9 mouse cellular contexts compared by ENCODE assay signal in the genomic region with DNA sequence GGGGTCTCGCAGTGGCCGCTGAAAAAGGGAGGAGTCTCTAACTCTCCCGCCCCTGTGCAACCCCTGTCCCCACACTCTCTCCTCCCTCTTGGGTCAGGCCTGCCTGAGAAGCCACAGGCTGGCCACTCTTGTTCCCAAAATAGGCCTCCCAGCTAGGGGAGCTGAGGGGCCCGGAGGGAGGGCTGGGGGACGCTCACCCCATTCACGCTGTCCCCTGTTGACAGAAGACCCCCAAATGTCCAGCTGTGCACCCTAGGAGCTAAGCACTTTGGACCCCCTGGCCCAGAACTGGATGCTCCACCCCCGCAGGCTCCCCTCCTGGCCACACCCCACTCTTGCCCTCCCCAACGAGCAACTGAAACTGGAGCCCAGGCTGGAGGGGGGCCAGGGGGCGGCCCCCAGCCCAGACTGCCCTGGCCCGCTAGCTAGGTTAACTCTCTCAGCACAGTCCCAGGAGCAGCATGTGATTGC. TPM values are rescaled to one million over a fixed set of nuclear protein-coding genes. Genes with fewer than 3 reads are reported as not detected.
DNase-seq lines count a peak whose midpoint lies in the region; ATAC-seq and TF ChIP-seq lines count a peak whose summit lies in the region.
"Had no signal": no experiment of that assay in that cellular context is flagged by ENCODE, and none has a peak within 500 bp of the region (broad histone marks: within the 10 kb centered on the region; RNA-seq: fewer than 3 reads in every experiment).

No protein-coding gene starts in this region.

- no peak overlapping the region for H3K27ac ChIP-seq in embryonic facial prominence, embryonic 11.5 days (replicated peaks; ENCODE audit: low read depth, low read length)
- peak overlapping the region; percentile 80 for H3K27ac ChIP-seq in limb, embryonic 10.5 days
- H3K27ac ChIP-seq in midbrain, postnatal 0 days (ENCODE audit: low read depth, low read length): no peak overlapping the region

- H3K4me1 ChIP-seq in embryonic facial prominence, embryonic 11.5 days (ENCODE audit: control insufficient read depth, insufficient read depth, low read length): peaks cover 17% of the 10 kb centered on the region
- H3K4me1 ChIP-seq in limb, embryonic 10.5 days: peaks cover 53% of the 10 kb centered on the region
- H3K4me1 ChIP-seq in midbrain, postnatal 0 days (ENCODE audit: insufficient read depth, low read length): peaks cover 6% of the 10 kb centered on the region; the same call in 1 of the 2 replicates

- intact Hi-C loops in left cerebral cortex, postnatal 4 days (cut with DNase I): no loop called here
- intact Hi-C loops in heart, postnatal 14 days (cut with DNase I): loop anchor here (5.0 kb wide), 1 partner anchor 117 kb away; no protein-coding TSS in a partner anchor

- 3% methylated on average over 10 of the region's 10 CpGs for WGBS in embryonic facial prominence, embryonic 11.5 days
- WGBS in limb, embryonic 10.5 days: 8% methylated on average over 10 of the region's 10 CpGs
- 12% methylated on average over 9 of the region's 10 CpGs for WGBS in midbrain, postnatal 0 days

- peak; percentile 71 for DNase-seq in left cerebral cortex, postnatal 4 days
- no peak for DNase-seq in left cerebral cortex, adult 9 months (ENCODE audit: low spot score in 2 of 2)
- peak; percentile 54 for DNase-seq in embryonic facial prominence, embryonic 11.5 days (ENCODE audit: low spot score)
- DNase-seq in heart, postnatal 14 days: peak; percentile 92 to 94
- peak; percentile 61 for DNase-seq in limb, embryonic 10.5 days (ENCODE audit: low spot score)
- DNase-seq in midbrain, postnatal 0 days (ENCODE audit: low spot score): peak; percentile 62
- peak; percentile 74 for DNase-seq in yolk sac, embryonic 10.5 days (ENCODE audit: low spot score)
- DNase-seq in frontal cortex, postnatal 14 days (ENCODE audit: low spot score in 2 of 2): no peak

- no peak overlapping the region for H3K4me3 ChIP-seq in embryonic facial prominence, embryonic 11.5 days (ENCODE audit: low read depth, low read length)
- H3K4me3 ChIP-seq in limb, embryonic 10.5 days: peak overlapping the region; percentile 35
- H3K4me3 ChIP-seq in midbrain, postnatal 0 days (ENCODE audit: low read depth, low read length): no peak overlapping the region

- H3K9me3 ChIP-seq in embryonic facial prominence, embryonic 11.5 days (replicated peaks; ENCODE audit: control insufficient read depth, low read length): no peaks in the 10 kb centered on the region
- no peaks in the 10 kb centered on the region for H3K9me3 ChIP-seq in limb, embryonic 10.5 days (replicated peaks)
- no peaks in the 10 kb centered on the region for H3K9me3 ChIP-seq in midbrain, postnatal 0 days (ENCODE audit: low read length)

- 0 out of 2 replicates have a peak overlapping the region, but pooled peaks have one; percentile 15 for H3K9ac ChIP-seq in embryonic facial prominence, embryonic 11.5 days (replicated peaks; ENCODE audit: low read length)
- H3K9ac ChIP-seq in midbrain, postnatal 0 days (replicated peaks; ENCODE audit: low read length, poor library complexity, severe bottlenecking): no peak overlapping the region

- no peaks in the 10 kb centered on the region for H3K36me3 ChIP-seq in embryonic facial prominence, embryonic 11.5 days (replicated peaks; ENCODE audit: control insufficient read depth, insufficient read depth, low read depth, low read length)
- H3K36me3 ChIP-seq in limb, embryonic 10.5 days: no peaks in the 10 kb centered on the region
- H3K36me3 ChIP-seq in midbrain, postnatal 0 days (ENCODE audit: insufficient read depth, low read length): no peaks in the 10 kb centered on the region

- 0 out of 2 replicates have a peak overlapping the region, but pooled peaks have one; percentile 4 for H3K4me2 ChIP-seq in embryonic facial prominence, embryonic 11.5 days (ENCODE audit: low read depth, low read length)
- H3K4me2 ChIP-seq in midbrain, postnatal 0 days (ENCODE audit: low read depth, low read length, poor library complexity, severe bottlenecking): peak overlapping the region; percentile 7; the same call in 1 of the 2 replicates

- ATAC-seq in embryonic facial prominence, embryonic 11.5 days (replicated peaks; ENCODE audit: insufficient number of reproducible peaks, low FRiP score, low TSS enrichment, low read depth): peak; percentile 41; the same call in 1 of the 2 replicates
- 0 out of 2 replicates have a peak, but pooled peaks have one; percentile 21 for ATAC-seq in midbrain, postnatal 0 days (ENCODE audit: low FRiP score)

- no peak for TF ChIP-seq CTCF in midbrain, postnatal 0 days (IDR thresholded peaks at IDR 0.05)

- H3K27me3 ChIP-seq in embryonic facial prominence, embryonic 11.5 days (ENCODE audit: control insufficient read depth, insufficient read depth, low read length): peaks cover 38% of the 10 kb centered on the region
- peaks cover 48% of the 10 kb centered on the region for H3K27me3 ChIP-seq in limb, embryonic 10.5 days (ENCODE audit: low read depth, poor library complexity, severe bottlenecking)
- H3K27me3 ChIP-seq in midbrain, postnatal 0 days (ENCODE audit: insufficient read depth, low read length): peaks cover 14% of the 10 kb centered on the region

RNA-seq across cellular contexts. Expression of gene Fxyd1, which starts 1.6 kb away (rescaled TPM):
- 1 to 10 TPM; 8.4 to 8.7 TPM for total RNA-seq in left cerebral cortex, postnatal 4 days (2021)
- 11.8 and 12.0 TPM in 2 replicates for polyA plus RNA-seq in embryonic facial prominence, embryonic 11.5 days (2014; fragmentation: Nextera tagmentation; extraction: Ambion mirVana)
- 100 to 1,000 TPM; 712 to 747 TPM for total RNA-seq in heart, postnatal 14 days (2021)
- 6.2 and 7.7 TPM in 2 replicates for polyA plus RNA-seq in limb, embryonic 10.5 days (2016; fragmentation: Nextera tagmentation; extraction: Ambion mirVana)
- total RNA-seq in midbrain, postnatal 0 days (2014; rRNA removed): 7.0 and 7.4 TPM in 2 replicates
- 20.4 and 22.2 TPM in 2 replicates for polyA plus RNA-seq in midbrain, postnatal 0 days (2015; fragmentation: Nextera tagmentation; extraction: Ambion mirVana)

RNA-seq across cellular contexts. Expression of gene Lgi4, which starts 3.8 kb away (rescaled TPM):
- total RNA-seq in left cerebral cortex, postnatal 4 days (2021): 1 to 10 TPM; 2.4 to 2.7 TPM
- 1.2 and 1.5 TPM in 2 replicates for polyA plus RNA-seq in embryonic facial prominence, embryonic 11.5 days (2014; fragmentation: Nextera tagmentation; extraction: Ambion mirVana)
- total RNA-seq in heart, postnatal 14 days (2021): 1 to 10 TPM; 2.8 to 3.5 TPM
- 0.13 and 0.16 TPM in 2 replicates for polyA plus RNA-seq in limb, embryonic 10.5 days (2016; fragmentation: Nextera tagmentation; extraction: Ambion mirVana)
- 1.2 and 1.3 TPM in 2 replicates for total RNA-seq in midbrain, postnatal 0 days (2014; rRNA removed)
- polyA plus RNA-seq in midbrain, postnatal 0 days (2015; fragmentation: Nextera tagmentation; extraction: Ambion mirVana): 0.56 and 0.81 TPM in 2 replicates

RNA-seq across cellular contexts. Expression of gene Fxyd7, which starts 4.1 kb away (rescaled TPM):
- 100 to 1,000 TPM; 108 to 159 TPM for total RNA-seq in left cerebral cortex, postnatal 4 days (2021)
- 8.7 and 11.2 TPM in 2 replicates for polyA plus RNA-seq in embryonic facial prominence, embryonic 11.5 days (2014; fragmentation: Nextera tagmentation; extraction: Ambion mirVana)
- 1 to 10 TPM; 1.1 to 1.3 TPM for total RNA-seq in heart, postnatal 14 days (2021)
- polyA plus RNA-seq in limb, embryonic 10.5 days (2016; fragmentation: Nextera tagmentation; extraction: Ambion mirVana): 0.30 and 1.3 TPM in 2 replicates
- total RNA-seq in midbrain, postnatal 0 days (2014; rRNA removed): 189 and 285 TPM in 2 replicates
- polyA plus RNA-seq in midbrain, postnatal 0 days (2015; fragmentation: Nextera tagmentation; extraction: Ambion mirVana): 455 and 516 TPM in 2 replicates

RNA-seq across cellular contexts. Expression of gene Fxyd5, which starts 13.1 kb away (rescaled TPM):
- 10 to 100 TPM; 23.5 to 25.4 TPM for total RNA-seq in left cerebral cortex, postnatal 4 days (2021)
- polyA plus RNA-seq in embryonic facial prominence, embryonic 11.5 days (2014; fragmentation: Nextera tagmentation; extraction: Ambion mirVana): 10.3 and 12.5 TPM in 2 replicates
- 10 to 100 TPM; 28.8 to 29.2 TPM for total RNA-seq in heart, postnatal 14 days (2021)
- polyA plus RNA-seq in limb, embryonic 10.5 days (2016; fragmentation: Nextera tagmentation; extraction: Ambion mirVana): 8.0 and 8.1 TPM in 2 replicates
- total RNA-seq in midbrain, postnatal 0 days (2014; rRNA removed): 23.1 and 48.0 TPM in 2 replicates
- polyA plus RNA-seq in midbrain, postnatal 0 days (2015; fragmentation: Nextera tagmentation; extraction: Ambion mirVana): 31.9 and 32.9 TPM in 2 replicates

RNA-seq across cellular contexts. Expression of gene Fxyd3, which starts 21.1 kb away (rescaled TPM):
- not detected for total RNA-seq in left cerebral cortex, postnatal 4 days (2021)
- 11.8 TPM in 2 replicates for polyA plus RNA-seq in embryonic facial prominence, embryonic 11.5 days (2014; fragmentation: Nextera tagmentation; extraction: Ambion mirVana)
- total RNA-seq in heart, postnatal 14 days (2021): 1 to 10 TPM; 2.7 to 5.2 TPM
- polyA plus RNA-seq in limb, embryonic 10.5 days (2016; fragmentation: Nextera tagmentation; extraction: Ambion mirVana): 7.6 and 10.0 TPM in 2 replicates
- total RNA-seq in midbrain, postnatal 0 days (2014; rRNA removed): 3.7 TPM in 1 of 2 replicates, not detected in the other
- 0.47 TPM in 1 of 2 replicates, not detected in the other for polyA plus RNA-seq in midbrain, postnatal 0 days (2015; fragmentation: Nextera tagmentation; extraction: Ambion mirVana)
- total RNA-seq: layer of hippocampus, postnatal 36 days had no signal

Comparison
In these comparisons a context has a peak if more than half of its experiments do, and no peak if none do; other contexts are left out.
1. DNase-seq: peak in left cerebral cortex, postnatal 4 days (single experiment), embryonic facial prominence, embryonic 11.5 days (single experiment), heart, postnatal 14 days (2 of 2), limb, embryonic 10.5 days (single experiment), midbrain, postnatal 0 days (single experiment) and yolk sac, embryonic 10.5 days (single experiment); none in left cerebral cortex, adult 9 months (0 of 2) and frontal cortex, postnatal 14 days (0 of 2).
2. RNA of gene Fxyd1, which starts 1.6 kb away (total RNA-seq): 712 to 747 TPM in heart, postnatal 14 days; 8.4 to 8.7 TPM in left cerebral cortex, postnatal 4 days and 7.0 to 7.4 TPM in midbrain, postnatal 0 days; every median in the first group is over 10 times any median in the second.
3. RNA of gene Fxyd7, which starts 4.1 kb away (total RNA-seq): 189 to 285 TPM in midbrain, postnatal 0 days and 108 to 159 TPM in left cerebral cortex, postnatal 4 days; 1.1 to 1.3 TPM in heart, postnatal 14 days; every median in the first group is over 10 times any median in the second.